In genomic region chr4:117975820-117976219, GRCm38 (mm10) we compare ENCODE assay signal across 29 mouse cellular contexts. TPM values are rescaled to one million over a fixed set of nuclear protein-coding genes. Genes with fewer than 3 reads are reported as not detected.
A peak's percentile ranks its signal among the peaks of the same experiment; 100 is the strongest.
DNase-seq lines count a peak whose midpoint lies in the region; ATAC-seq and TF ChIP-seq lines count a peak whose summit lies in the region.
"Had no signal": no experiment of that assay in that cellular context is flagged by ENCODE, and none has a peak within 500 bp of the region (broad histone marks: within the 10 kb centered on the region; RNA-seq: fewer than 3 reads in every experiment).

No protein-coding gene starts in this region.

- no peaks in the 10 kb centered on the region for H3K27me3 ChIP-seq in kidney, postnatal 0 days (ENCODE audit: insufficient read depth, low read length)
- H3K27me3 ChIP-seq in midbrain, embryonic 10.5 days (ENCODE audit: low read depth, poor library complexity, severe bottlenecking) = no peaks in the 10 kb centered on the region
- no peaks in the 10 kb centered on the region for H3K27me3 ChIP-seq in liver, postnatal 0 days (ENCODE audit: insufficient read depth, low read length)
- H3K27me3 ChIP-seq: embryonic facial prominence, embryonic 12.5 days; intestine, embryonic 15.5 days; limb, embryonic 12.5 days; midbrain, embryonic 12.5 days; neural tube, embryonic 13.5 days had no signal

- H3K9me3 ChIP-seq in kidney, postnatal 0 days (replicated peaks; ENCODE audit: low read length) = no peaks in the 10 kb centered on the region
- H3K9me3 ChIP-seq in midbrain, embryonic 10.5 days (replicated peaks) = no peaks in the 10 kb centered on the region
- no peaks in the 10 kb centered on the region for H3K9me3 ChIP-seq in liver, postnatal 0 days (ENCODE audit: low read length)
- H3K9me3 ChIP-seq: embryonic facial prominence, embryonic 12.5 days; intestine, embryonic 15.5 days; limb, embryonic 12.5 days; liver, embryonic 12.5 days; midbrain, embryonic 12.5 days; neural tube, embryonic 13.5 days had no signal

- H3K4me3 ChIP-seq in kidney, postnatal 0 days (replicated peaks; ENCODE audit: low read depth, low read length) = no peak overlapping the region
- H3K4me3 ChIP-seq in midbrain, embryonic 10.5 days = no peak overlapping the region
- H3K4me3 ChIP-seq in liver, postnatal 0 days (ENCODE audit: low read depth, low read length) = no peak overlapping the region
- H3K4me3 ChIP-seq: embryonic facial prominence, embryonic 12.5 days; gastrocnemius, adult 2 months; heart, adult 2 months; intestine, embryonic 15.5 days; layer of hippocampus, adult 2 months; left cerebral cortex, adult 2 months; limb, embryonic 12.5 days; liver, embryonic 12.5 days; midbrain, embryonic 12.5 days; neural tube, embryonic 13.5 days had no signal

- H3K36me3 ChIP-seq in kidney, postnatal 0 days (ENCODE audit: insufficient read depth, low read length) = no peaks in the 10 kb centered on the region
- H3K36me3 ChIP-seq in midbrain, embryonic 10.5 days = no peaks in the 10 kb centered on the region
- H3K36me3 ChIP-seq in liver, postnatal 0 days (replicated peaks; ENCODE audit: insufficient read depth, low read length) = no peaks in the 10 kb centered on the region
- H3K36me3 ChIP-seq: embryonic facial prominence, embryonic 12.5 days; intestine, embryonic 15.5 days; limb, embryonic 12.5 days; liver, embryonic 12.5 days; midbrain, embryonic 12.5 days; neural tube, embryonic 13.5 days had no signal

- H3K27ac ChIP-seq in kidney, postnatal 0 days = no peak overlapping the region
- no peak overlapping the region for H3K27ac ChIP-seq in midbrain, embryonic 10.5 days (replicated peaks)
- H3K27ac ChIP-seq in liver, postnatal 0 days (ENCODE audit: low read depth) = no peak overlapping the region
- H3K27ac ChIP-seq: embryonic facial prominence, embryonic 12.5 days; gastrocnemius, adult 2 months; heart, adult 2 months; hindbrain, postnatal 0 days; intestine, embryonic 15.5 days; layer of hippocampus, adult 2 months; left cerebral cortex, adult 2 months; limb, embryonic 12.5 days; liver, embryonic 12.5 days; midbrain, embryonic 12.5 days; neural tube, embryonic 13.5 days had no signal

- H3K4me2 ChIP-seq in kidney, postnatal 0 days (ENCODE audit: low read length) = no peak overlapping the region
- H3K4me2 ChIP-seq in liver, postnatal 0 days (ENCODE audit: low read depth, low read length) = no peak overlapping the region
- H3K4me2 ChIP-seq: embryonic facial prominence, embryonic 12.5 days; intestine, embryonic 15.5 days; limb, embryonic 12.5 days; liver, embryonic 12.5 days; midbrain, embryonic 12.5 days; neural tube, embryonic 13.5 days had no signal

- TF ChIP-seq CTCF in kidney, postnatal 0 days (IDR thresholded peaks at IDR 0.05; ENCODE audit: low read depth) = no peak
- no peak for TF ChIP-seq CTCF in liver, postnatal 0 days (IDR thresholded peaks at IDR 0.05; ENCODE audit: low read depth)

- WGBS in kidney, postnatal 0 days = 38% methylated on average over 1 of the region's 1 CpGs
- 90% methylated on average over 1 of the region's 1 CpGs for WGBS in midbrain, embryonic 10.5 days
- 59% methylated on average over 1 of the region's 1 CpGs for WGBS in liver, postnatal 0 days (ENCODE audit: insufficient replicate concordance)

- no peak for ATAC-seq in kidney, postnatal 0 days (replicated peaks; ENCODE audit: low FRiP score, low read depth)
- ATAC-seq in liver, postnatal 0 days = no peak
- ATAC-seq: activated CD4-positive, CD25-positive, alpha-beta regulatory T cell, adult 4 months; forebrain, embryonic 14.5 days; hindbrain, postnatal 0 days; liver, embryonic 12.5 days had no signal

- H3K9ac ChIP-seq in kidney, postnatal 0 days (ENCODE audit: low read depth, low read length) = no peak overlapping the region
- H3K9ac ChIP-seq in liver, postnatal 0 days (replicated peaks) = no peak overlapping the region
- H3K9ac ChIP-seq: embryonic facial prominence, embryonic 12.5 days; intestine, embryonic 15.5 days; limb, embryonic 12.5 days; liver, embryonic 12.5 days; midbrain, embryonic 12.5 days; neural tube, embryonic 13.5 days had no signal

- 0 out of 2 replicates have a peak, but pooled peaks cover 6% of the 10 kb centered on the region for H3K4me1 ChIP-seq in kidney, postnatal 0 days (replicated peaks; ENCODE audit: insufficient read depth, low read length)
- 0 out of 2 replicates have a peak, but pooled peaks cover 2% of the 10 kb centered on the region for H3K4me1 ChIP-seq in midbrain, embryonic 10.5 days
- H3K4me1 ChIP-seq in liver, postnatal 0 days (ENCODE audit: insufficient read depth) = peaks cover 4% of the 10 kb centered on the region; the same call in 1 of the 2 replicates
- H3K4me1 ChIP-seq: intestine, embryonic 15.5 days; midbrain, embryonic 12.5 days; neural tube, embryonic 13.5 days had no signal

- peak; percentile 81 for DNase-seq in heart, adult 11 months
- no peak for DNase-seq in heart, adult 9 months (ENCODE audit: low spot score in 2 of 2)
- peak; percentile 25 for DNase-seq in kidney, postnatal 0 days (ENCODE audit: low spot score)
- no peak for DNase-seq in kidney, adult 8-10 months
- peak; percentile 48 for DNase-seq in 3T3-L1 (ENCODE audit: low read depth, low spot score)
- peak; percentile 42 for DNase-seq in adipocyte (ENCODE audit: low spot score)
- no peak for DNase-seq in midbrain, embryonic 10.5 days (ENCODE audit: low spot score)
- DNase-seq in liver, postnatal 0 days = no peak
- DNase-seq: adrenal gland, adult 8-10 months; cerebellum, adult 8-10 months; cerebellum, postnatal 36 days; gastrocnemius, adult 2 months; gastrocnemius, postnatal 36 days; heart, adult 2 months; heart, postnatal 14 days; lung, adult 2 months; lung, postnatal 36 days; right cerebral cortex, postnatal 4 days had no signal

- TF ChIP-seq EP300 in liver, postnatal 0 days (IDR thresholded peaks at IDR 0.05; ENCODE audit: low read depth) = no peak

RNA-seq across cellular contexts. Expression of gene Artn, which starts 46.3 kb away (rescaled TPM):
- polyA plus RNA-seq in kidney, postnatal 0 days (2015; fragmentation: Nextera tagmentation; extraction: Ambion mirVana) = 2.6 and 2.8 TPM in 2 replicates
- polyA plus RNA-seq in midbrain, embryonic 10.5 days (2016; fragmentation: Nextera tagmentation; extraction: Ambion mirVana) = 0.51 and 0.81 TPM in 2 replicates
- polyA plus RNA-seq in liver, postnatal 0 days (2015; fragmentation: Nextera tagmentation; extraction: Ambion mirVana) = 0.88 TPM in 2 replicates
- polyA plus RNA-seq: activated CD4-positive, CD25-positive, alpha-beta regulatory T cell, adult 4 months had no signal

Comparison
In these comparisons a context has a peak if more than half of its experiments do, and no peak if none do; other contexts are left out.
1. DNase-seq: peak in heart, adult 11 months (single experiment), kidney, postnatal 0 days (single experiment), 3T3-L1 (single experiment) and adipocyte (single experiment); none in heart, adult 9 months (0 of 2), kidney, adult 8-10 months (0 of 2), midbrain, embryonic 10.5 days (single experiment) and liver, postnatal 0 days (single experiment).